Mouse (Mus musculus) thymus, postnatal 4 days (tissue): ENCODE data around the gene Dand5.

Experiments used
- DNase-seq: peaks from one replicate; pipeline ENCODE4 v3.0.0; 2021

Gene Dand5

GRCm38 (mm10) chr8:84783198-84783918, 39.3 kb downstream of the Dand5 start:
- no peak for DNase-seq

- DNase-seq, result no peak
These were observed 39.9 kb downstream of the Dand5 start for GRCm38 (mm10) chr8:84782680-84783079.

GRCm38 (mm10) chr8:84781686-84782505, 40.7 kb downstream of the Dand5 start:
- DNase-seq, result no peak

- DNase-seq, result no peak
These were observed 41.5 kb downstream of the Dand5 start for GRCm38 (mm10) chr8:84780949-84781680.

GRCm38 (mm10) chr8:84780225-84780555, 42.4 kb downstream of the Dand5 start:
- DNase-seq, result no peak

- no peak for DNase-seq
These were observed 43.0 kb downstream of the Dand5 start for GRCm38 (mm10) chr8:84779519-84780224.

GRCm38 (mm10) chr8:84778638-84779380, 43.8 kb downstream of the Dand5 start:
- no peak for DNase-seq

GRCm38 (mm10) chr8:84777899-84778637, 44.6 kb downstream of the Dand5 start:
- DNase-seq, result no peak

GRCm38 (mm10) chr8:84776569-84776968, 46.1 kb downstream of the Dand5 start:
- no peak for DNase-seq

- DNase-seq, result no peak
These were observed 47.0 kb downstream of the Dand5 start for GRCm38 (mm10) chr8:84775621-84776113.

- DNase-seq, result no peak
These were observed 47.5 kb downstream of the Dand5 start for GRCm38 (mm10) chr8:84775105-84775591.

GRCm38 (mm10) chr8:84774473-84774911, 48.1 kb downstream of the Dand5 start:
- no peak for DNase-seq

- DNase-seq, result peak; percentile 23
These were observed 48.8 kb downstream of the Dand5 start for GRCm38 (mm10) chr8:84773833-84774232.

GRCm38 (mm10) chr8:84773304-84773703, 49.3 kb downstream of the Dand5 start:
- DNase-seq, result no peak

- DNase-seq, result no peak
These were observed 50.0 kb downstream of the Dand5 start for GRCm38 (mm10) chr8:84772628-84773027.

- DNase-seq, result peak; percentile 35
These were observed 50.7 kb downstream of the Dand5 start for GRCm38 (mm10) chr8:84771941-84772378.

GRCm38 (mm10) chr8:84771000-84771687, 51.5 kb downstream of the Dand5 start:
- DNase-seq, result no peak

- DNase-seq, result no peak
These were observed 52.3 kb downstream of the Dand5 start for GRCm38 (mm10) chr8:84770100-84770953.

- DNase-seq, result no peak
These were observed 53.3 kb downstream of the Dand5 start for GRCm38 (mm10) chr8:84769324-84769723.
